Mouse (Mus musculus): ENCODE results near the gene 2010005H15Rik. TPM values are rescaled to one million over a fixed set of nuclear protein-coding genes. Genes with fewer than 3 reads are reported as not detected.

Gene 2010005H15Rik
- polyA plus RNA-seq (2017; shearing (Covaris generic)), result under 1 TPM in 1 of 2 experiments, not detected in 1; 0.76 TPM

GRCm38 (mm10) chr16:36221168-36221567 lies at the start of gene 2010005H15Rik:
TSS of gene 2010005H15Rik (plus strand) at chr16:36221468.

GRCm38 (mm10) chr16:36183912-36184311 lies 37.4 kb upstream of the 2010005H15Rik start, which contains the start of gene Gm5483:
TSS of gene Gm5483 (plus strand) at chr16:36184212.

GRCm38 (mm10) chr16:36209967-36210453 lies 11.3 kb upstream of the 2010005H15Rik start, which contains the start of gene Gm5416:
TSS of gene Gm5416 (plus strand) at chr16:36210403.

GRCm38 (mm10) chr16:36276796-36277195 lies 55.5 kb downstream of the 2010005H15Rik start, which contains the start of gene Stfa1:
TSS of gene Stfa1 (plus strand) at chr16:36276951.

Other genes starting within 250 kb of the 2010005H15Rik start
- 10 to 100 TPM; 58.2 to 72.5 TPM for gene Kpna1, start 242.7 kb upstream of the 2010005H15Rik start, polyA plus RNA-seq (2017; shearing (Covaris generic))
- gene Wdr5b, start 180.3 kb upstream of the 2010005H15Rik start, polyA plus RNA-seq (2017; shearing (Covaris generic)), result 1 to 10 TPM; 6.3 to 7.4 TPM
- gene Fam162a, start 149.9 kb upstream of the 2010005H15Rik start, polyA plus RNA-seq (2017; shearing (Covaris generic)), result 100 to 1,000 TPM; 109 to 113 TPM
- gene Ccdc58, start 149.8 kb upstream of the 2010005H15Rik start, polyA plus RNA-seq (2017; shearing (Covaris generic)), result 10 to 100 TPM; 30.5 to 40.8 TPM
- under 1 TPM in 1 of 2 experiments, not detected in 1; 0.94 TPM for gene Csta1, start 90.2 kb upstream of the 2010005H15Rik start, polyA plus RNA-seq (2017; shearing (Covaris generic))
- not detected for gene Stfa2l1, start 64.7 kb upstream of the 2010005H15Rik start, polyA plus RNA-seq (2017; shearing (Covaris generic))
- gene Gm5483, start 37.3 kb upstream of the 2010005H15Rik start, polyA plus RNA-seq (2017; shearing (Covaris generic)), result not detected
- gene Gm5416, start 11.1 kb upstream of the 2010005H15Rik start, polyA plus RNA-seq (2017; shearing (Covaris generic)), result not detected
- not detected for gene Stfa1, start 55.5 kb downstream of the 2010005H15Rik start, polyA plus RNA-seq (2017; shearing (Covaris generic))
- not detected for gene BC117090, start 112.9 kb downstream of the 2010005H15Rik start, polyA plus RNA-seq (2017; shearing (Covaris generic))
- gene BC100530, start 146.3 kb downstream of the 2010005H15Rik start, polyA plus RNA-seq (2017; shearing (Covaris generic)), result not detected
- gene Stfa2, start 187.0 kb downstream of the 2010005H15Rik start, polyA plus RNA-seq (2017; shearing (Covaris generic)), result not detected
- gene Stfa3, start 233.9 kb downstream of the 2010005H15Rik start, polyA plus RNA-seq (2017; shearing (Covaris generic)), result 1 to 10 TPM in 1 of 2 experiments, not detected in 1; 2.3 TPM